Mouse (Mus musculus): ENCODE results near the gene Alk.

DNA sequence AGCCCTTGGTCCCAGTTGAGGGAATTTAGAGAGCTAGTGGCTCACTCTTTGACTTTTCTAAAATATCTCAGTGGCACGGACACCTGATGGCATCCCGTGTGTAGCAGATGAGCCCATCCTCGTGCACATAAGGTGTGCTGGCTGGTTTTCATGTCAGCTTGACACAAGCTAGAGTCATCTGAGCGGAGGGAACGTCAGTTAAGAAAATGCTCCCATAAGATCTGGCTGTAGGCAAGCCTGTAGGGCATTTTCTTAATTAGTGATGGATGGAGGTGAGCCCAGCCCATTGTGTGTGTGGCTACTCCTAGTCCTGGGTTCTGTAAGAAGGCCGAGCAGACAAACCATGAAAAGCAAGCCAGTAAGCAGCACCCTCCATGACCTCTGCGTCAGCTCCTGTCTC, 732.4 kb downstream of the Alk start:
- TF ChIP-seq POLR2A (IDR thresholded peaks at IDR 0.05; ENCODE audit: extremely low read depth, insufficient read depth, low read length) (no peak), CTCF (IDR thresholded peaks at IDR 0.05; ENCODE audit: low read depth, low read length) (no peak)
